Mouse (Mus musculus) CH12.LX (cell line): ENCODE measurements at regions not wholly inside any gene's neighbourhood (a gene's known extent, or its start where the extent isn't known, plus 50 kb on each side); places are given as distances from the start of the nearest gene placed in this dataset.

ENCODE experiments used
- DNase-seq: peaks from one replicate; pipeline ENCODE4 v3.0.0-alpha.2; 2013; ENCODE audit errors: extremely low read depth
- H3K27ac ChIP-seq: 2 replicates; pipeline ENCODE4 v1.5.1; 2012; ENCODE audit warnings: low read depth, mild to moderate bottlenecking, control low read depth, moderate library complexity; ENCODE audit not compliant: insufficient read depth
- H3K27me3 ChIP-seq: replicated peaks from 2 replicates; pipeline ENCODE3; 2012; ENCODE audit warnings: inconsistent platforms
- H3K36me3 ChIP-seq, 2 experiments: replicated peaks in 1 of 2; 2 replicates each; pipeline versions ENCODE3 to v1.6.1; 2012; ENCODE audit warnings: inconsistent platforms in 1 of 2, low read length in 1 of 2, mild to moderate bottlenecking in 1 of 2, mixed read lengths in 1 of 2, moderate library complexity in 1 of 2; ENCODE audit not compliant: control insufficient read depth in 1 of 2, insufficient read depth in 1 of 2
- H3K4me1 ChIP-seq, 2 experiments: 2 replicates each; pipeline ENCODE4 v1.6.1; 2012; ENCODE audit warnings: inconsistent platforms in 1 of 2, moderate library complexity in 1 of 2; ENCODE audit not compliant: insufficient read depth in 2 of 2, control insufficient read depth in 1 of 2
- H3K4me2 ChIP-seq: 2 replicates; pipeline ENCODE4 v1.6.1; 2012; ENCODE audit warnings: low read depth, mild to moderate bottlenecking, control low read depth; ENCODE audit not compliant: poor library complexity, insufficient read depth, severe bottlenecking
- H3K4me3 ChIP-seq, 3 experiments: fragments of 150-350 bp in 1 of 3; sonication (generic) in 1 of 3; replicated peaks in 1 of 3; 2 replicates each; pipeline versions ENCODE3 to v1.5.1; 2011 to 2012; ENCODE audit warnings: low read depth in 2 of 3, low read length in 2 of 3, mild to moderate bottlenecking in 2 of 3, moderate library complexity in 2 of 3, control low read depth in 1 of 3, improper control_type of control experiment in 1 of 3, inconsistent platforms in 1 of 3, mixed read lengths in 1 of 3; ENCODE audit not compliant: poor library complexity in 1 of 3
- H3K79me2 ChIP-seq: replicated peaks from 2 replicates; pipeline ENCODE4 v1.6.1; 2012; ENCODE audit warnings: mild to moderate bottlenecking, moderate library complexity; ENCODE audit not compliant: control insufficient read depth, poor library complexity, insufficient read depth, severe bottlenecking; ENCODE audit errors: extremely low read depth
- H3K9ac ChIP-seq: 2 replicates; pipeline ENCODE4 v1.6.1; 2012; ENCODE audit warnings: low read depth, mild to moderate bottlenecking, control low read depth, moderate library complexity; ENCODE audit not compliant: insufficient read depth
- H3K9me3 ChIP-seq: replicated peaks from 2 replicates; pipeline ENCODE3; 2012; ENCODE audit warnings: low read length, inconsistent platforms, mixed read lengths
- ETS1 ChIP-seq: conservative IDR thresholded peaks from 2 replicates; pipeline ENCODE4 v1.6.1; 2012; ENCODE audit warnings: low read depth, mild to moderate bottlenecking, inconsistent platforms, low read length, improper control_type of control experiment, moderate library complexity
- GABPA ChIP-seq: IDR thresholded peaks from 2 replicates; pipeline ENCODE4 v1.6.1; 2012; ENCODE audit warnings: low read depth, low read length, improper control_type of control experiment, inconsistent platforms; ENCODE audit not compliant: insufficient replicate concordance
- HCFC1 ChIP-seq: IDR thresholded peaks from 2 replicates; pipeline ENCODE4 v1.6.1; 2012; ENCODE audit warnings: low read depth, mild to moderate bottlenecking, inconsistent platforms, low read length, improper control_type of control experiment
- JUN ChIP-seq: IDR thresholded peaks from 2 replicates; pipeline ENCODE4 v1.6.1; 2011; ENCODE audit warnings: low read depth, mild to moderate bottlenecking, low read length, improper control_type of control experiment, moderate library complexity; ENCODE audit not compliant: insufficient read depth
- JUND ChIP-seq: conservative IDR thresholded peaks from 2 replicates; pipeline ENCODE4 v1.6.1; 2011; ENCODE audit warnings: low read depth, low read length, improper control_type of control experiment
- KAT2A ChIP-seq: IDR thresholded peaks from 2 replicates; pipeline ENCODE4 v1.6.1; 2012; ENCODE audit warnings: low read length, improper control_type of control experiment, inconsistent platforms; ENCODE audit not compliant: insufficient replicate concordance
- MAFK ChIP-seq: IDR thresholded peaks from 2 replicates; pipeline ENCODE4 v1.6.1; 2011; ENCODE audit warnings: low read length, improper control_type of control experiment; ENCODE audit not compliant: insufficient replicate concordance
- MAX ChIP-seq: IDR thresholded peaks from 2 replicates; pipeline ENCODE4 v1.6.1; 2011; ENCODE audit warnings: low read length, improper control_type of control experiment
- MEF2A ChIP-seq: IDR thresholded peaks from 2 replicates; pipeline ENCODE4 v1.6.1; 2014; ENCODE audit warnings: low read depth, mild to moderate bottlenecking, inconsistent platforms, low read length, improper control_type of control experiment, borderline replicate concordance
- NELFE ChIP-seq: IDR thresholded peaks from 2 replicates; pipeline ENCODE4 v1.6.1; 2011; ENCODE audit warnings: low read depth, low read length, improper control_type of control experiment
- NRF1 ChIP-seq: IDR thresholded peaks from 2 replicates; pipeline ENCODE4 v1.6.1; 2014; ENCODE audit warnings: low read depth, mild to moderate bottlenecking, inconsistent platforms, low read length, improper control_type of control experiment, moderate library complexity
- PAX5 ChIP-seq: IDR thresholded peaks from 2 replicates; pipeline ENCODE4 v1.6.1; 2012; ENCODE audit warnings: low read length, inconsistent platforms, mixed read lengths
- POLR2A ChIP-seq: IDR thresholded peaks from 2 replicates; pipeline ENCODE4 v1.6.1; 2011; ENCODE audit warnings: low read depth, mild to moderate bottlenecking, improper control_type of control experiment, low read length
- POLR2AphosphoS2 ChIP-seq: IDR thresholded peaks from 2 replicates; pipeline ENCODE4 v1.6.1; 2011; ENCODE audit warnings: low read depth, low read length, improper control_type of control experiment
- SIN3A ChIP-seq: IDR thresholded peaks from 2 replicates; pipeline ENCODE4 v1.6.1; 2012; ENCODE audit warnings: low read length, improper control_type of control experiment, inconsistent platforms
- SMC3 ChIP-seq: IDR thresholded peaks from 2 replicates; pipeline ENCODE4 v1.6.1; 2011; ENCODE audit warnings: low read depth, low read length, improper control_type of control experiment
- TBP ChIP-seq: conservative IDR thresholded peaks from 2 replicates; pipeline ENCODE4 v1.6.1; 2011; ENCODE audit warnings: low read depth, low read length, improper control_type of control experiment
- UBTF ChIP-seq: IDR thresholded peaks from 2 replicates; pipeline ENCODE4 v1.6.1; 2012; ENCODE audit warnings: low read depth, mild to moderate bottlenecking, inconsistent platforms, low read length, improper control_type of control experiment, moderate library complexity
- USF1 ChIP-seq: IDR thresholded peaks from 2 replicates; pipeline ENCODE4 v1.6.1; 2014; ENCODE audit warnings: low read depth, mild to moderate bottlenecking, inconsistent platforms, low read length, improper control_type of control experiment
- USF2 ChIP-seq: conservative IDR thresholded peaks from 2 replicates; pipeline ENCODE4 v1.6.1; 2011; ENCODE audit warnings: low read depth, low read length, improper control_type of control experiment
- dilution Hi-C: fragments of 300-500 bp; cut with MboI; formaldehyde crosslinking; loops from 2 replicates; pipeline ENCODE4 v1.14.3; 2020; ENCODE audit warnings: low sequenced_read_pairs; ENCODE audit not compliant: extremely low pct_unique_long_range_greater_than_20kb, extremely low pct_ligation_motif_present
- in situ Hi-C: fragments of 300-500 bp; cut with MboI; formaldehyde crosslinking; loops from 3 replicates; pipeline ENCODE4 v1.14.3; 2019; ENCODE audit warnings: low sequenced_read_pairs, low pct_ligation_motif_present, low pct_unique_long_range_greater_than_20kb, mixed read lengths

- no peak overlapping the region for H3K27ac ChIP-seq
- H3K4me3 ChIP-seq: no peak overlapping the region
- no peaks in the 10 kb centered on the region for H3K79me2 ChIP-seq
- peaks cover 86% of the 10 kb centered on the region for H3K9me3 ChIP-seq
- H3K9ac ChIP-seq: no peak overlapping the region
- in situ Hi-C loops (no loop called here), dilution Hi-C loops (no loop called here)
- no peaks in the 10 kb centered on the region for H3K36me3 ChIP-seq
- H3K4me1 ChIP-seq: no peaks in the 10 kb centered on the region
- no peak for DNase-seq
- H3K27me3 ChIP-seq: no peaks in the 10 kb centered on the region
- H3K4me2 ChIP-seq: no peak overlapping the region
- TF ChIP-seq JUND (no peak), UBTF (no peak), MEF2A (no peak), GABPA (no peak), MAX (no peak), SIN3A (no peak), ETS1 (no peak), USF1 (no peak), SMC3 (no peak), NRF1 (no peak), JUN (no peak), USF2 (no peak), HCFC1 (no peak), POLR2AphosphoS2 (no peak), PAX5 (no peak), TBP (no peak), NELFE (no peak), MAFK (no peak), KAT2A (no peak), POLR2A (no peak)
These were observed 452.3 kb downstream of the Vrk1 start for GRCm38 (mm10) chr12:106462281-106462680.

GRCm38 (mm10) chr12:106464701-106465100 is 454.7 kb downstream of the Vrk1 start:
- Histone ChIP-seq H3K27me3 (no peaks in the 10 kb centered on the region), H3K4me1 (no peaks in the 10 kb centered on the region), H3K36me3 (no peaks in the 10 kb centered on the region), H3K9ac (no peak overlapping the region), H3K79me2 (no peaks in the 10 kb centered on the region), H3K9me3 (peaks cover 85% of the 10 kb centered on the region), H3K4me2 (no peak overlapping the region), H3K4me3 (no peak overlapping the region), H3K27ac (no peak overlapping the region)
- dilution Hi-C loops: no loop called here
- TF ChIP-seq TBP: no peak
- no peak for TF ChIP-seq POLR2AphosphoS2
- no peak for DNase-seq
- in situ Hi-C loops: no loop called here
